Mouse (Mus musculus): ENCODE data around the gene Npat. TPM values are rescaled to one million over a fixed set of nuclear protein-coding genes. Genes with fewer than 3 reads are reported as not detected.

Npat gene
- total and polyA plus RNA-seq, 2 experiments from 2014 or later, result 8.1 to 24.1 TPM

- Histone ChIP-seq H3K9ac (replicated peaks; ENCODE audit: low read length) (peak overlapping the region; percentile 82), H3K4me1 (ENCODE audit: insufficient read depth, low read length) (no peaks in the 10 kb centered on the region; the same call in 1 of the 2 replicates), H3K27ac (peak overlapping the region; percentile 85), H3K36me3 (ENCODE audit: insufficient read depth, low read length) (no peaks in the 10 kb centered on the region), H3K9me3 (ENCODE audit: low read length) (no peaks in the 10 kb centered on the region), H3K27me3 (ENCODE audit: insufficient read depth, low read length) (no peaks in the 10 kb centered on the region), H3K4me3 (ENCODE audit: low read length) (peak overlapping the region; percentile 89), H3K4me2 (ENCODE audit: low read depth, low read length) (peak overlapping the region; percentile 93)
- WGBS, result under 1% methylated on average over 29 of the region's 34 CpGs
- DNase-seq (ENCODE audit: low spot score), result peak; percentile 9
- TF ChIP-seq CTCF (IDR thresholded peaks at IDR 0.05; ENCODE audit: low read depth), result no peak
- peak; percentile 0; the same call in 1 of the 2 replicates for ATAC-seq
These were observed 604 bp downstream of the Npat start for GRCm38 (mm10) chr9:53537336-53537965.

DNA sequence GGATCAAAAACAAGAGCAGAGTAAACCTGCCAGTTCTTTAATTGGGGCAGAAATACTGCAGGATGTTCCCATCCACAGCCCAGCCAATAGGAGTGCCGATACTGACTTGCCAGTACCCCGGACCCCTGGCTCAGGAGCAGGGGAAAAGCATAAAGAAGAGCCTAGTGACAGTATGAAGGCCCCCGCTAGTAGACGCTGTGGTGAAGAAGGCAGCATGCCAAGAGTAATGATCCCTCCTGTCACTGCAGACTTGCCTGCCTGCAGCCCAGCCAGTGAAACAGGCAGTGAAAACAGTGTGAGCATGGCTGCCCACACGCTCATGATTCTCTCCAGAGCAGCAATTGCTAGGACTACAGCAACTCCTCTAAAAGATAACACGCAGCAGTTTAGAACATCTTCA, 33.8 kb downstream of the Npat start:
- Histone ChIP-seq H3K9ac (replicated peaks; ENCODE audit: low read length) (no peak overlapping the region), H3K4me2 (ENCODE audit: low read depth, low read length) (no peak overlapping the region), H3K36me3 (ENCODE audit: insufficient read depth, low read length) (peaks cover 31% of the 10 kb centered on the region), H3K9me3 (ENCODE audit: low read length) (no peaks in the 10 kb centered on the region), H3K4me1 (ENCODE audit: insufficient read depth, low read length) (no peaks in the 10 kb centered on the region), H3K27ac (no peak overlapping the region), H3K27me3 (ENCODE audit: insufficient read depth, low read length) (no peaks in the 10 kb centered on the region), H3K4me3 (ENCODE audit: low read length) (no peak overlapping the region)
- peak; percentile 43 for TF ChIP-seq CTCF (IDR thresholded peaks at IDR 0.05; ENCODE audit: low read depth)
- 69% methylated on average over 6 of the region's 6 CpGs for WGBS
- ATAC-seq (no peak), DNase-seq (ENCODE audit: low spot score) (peak; percentile 30)

DNA sequence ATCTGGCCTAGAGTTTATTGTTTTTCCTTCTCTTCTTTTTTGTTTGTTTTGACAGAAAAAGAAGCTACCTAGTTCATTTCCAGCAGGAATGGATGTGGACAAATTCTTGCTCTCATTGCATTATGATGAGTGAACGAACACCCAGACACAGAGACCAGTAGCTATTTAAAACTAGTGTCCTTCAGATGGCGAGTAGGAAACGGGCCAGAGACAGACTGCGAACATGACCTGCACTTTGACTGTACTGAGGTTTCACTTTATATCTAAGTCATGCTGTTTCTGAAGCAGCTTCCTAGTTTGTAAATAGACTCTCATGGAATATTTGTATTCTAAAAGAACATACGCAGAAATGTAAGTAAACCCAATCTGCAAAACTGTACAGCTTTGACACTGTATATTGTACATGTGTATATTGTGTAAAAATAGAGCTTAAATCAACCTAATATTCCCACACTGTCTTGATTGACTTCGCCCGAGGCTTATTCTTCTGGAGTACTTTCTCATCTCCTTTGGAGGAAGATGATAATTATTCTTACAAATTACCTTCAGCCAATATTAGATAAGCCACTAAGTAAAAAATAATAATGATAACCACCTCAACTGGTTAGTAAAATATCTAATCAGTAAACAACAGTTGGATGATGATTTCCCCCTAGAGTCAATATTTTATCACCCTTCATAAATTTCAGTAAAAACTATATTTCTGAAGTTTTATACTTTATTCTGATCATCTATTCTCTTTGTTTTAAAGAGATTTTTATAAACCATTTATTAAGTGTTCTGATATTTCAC, 35.9 kb downstream of the Npat start:
- DNase-seq (ENCODE audit: low spot score), result no peak
- H3K36me3 ChIP-seq (ENCODE audit: insufficient read depth, low read length), result peaks cover 12% of the 10 kb centered on the region; the same call in 1 of the 2 replicates
- TF ChIP-seq CTCF (IDR thresholded peaks at IDR 0.05; ENCODE audit: low read depth), result no peak
- H3K9me3 ChIP-seq (ENCODE audit: low read length), result no peaks in the 10 kb centered on the region
- H3K27me3 ChIP-seq (ENCODE audit: insufficient read depth, low read length), result no peaks in the 10 kb centered on the region
- no peak overlapping the region for H3K4me2 ChIP-seq (ENCODE audit: low read depth, low read length)
- no peak overlapping the region for H3K27ac ChIP-seq
- no peak overlapping the region for H3K4me3 ChIP-seq (ENCODE audit: low read length)
- no peak overlapping the region for H3K9ac ChIP-seq (replicated peaks; ENCODE audit: low read length)
- no peaks in the 10 kb centered on the region for H3K4me1 ChIP-seq (ENCODE audit: insufficient read depth, low read length)
- 95% methylated on average over 7 of the region's 7 CpGs for WGBS
- ATAC-seq, result no peak

DNA sequence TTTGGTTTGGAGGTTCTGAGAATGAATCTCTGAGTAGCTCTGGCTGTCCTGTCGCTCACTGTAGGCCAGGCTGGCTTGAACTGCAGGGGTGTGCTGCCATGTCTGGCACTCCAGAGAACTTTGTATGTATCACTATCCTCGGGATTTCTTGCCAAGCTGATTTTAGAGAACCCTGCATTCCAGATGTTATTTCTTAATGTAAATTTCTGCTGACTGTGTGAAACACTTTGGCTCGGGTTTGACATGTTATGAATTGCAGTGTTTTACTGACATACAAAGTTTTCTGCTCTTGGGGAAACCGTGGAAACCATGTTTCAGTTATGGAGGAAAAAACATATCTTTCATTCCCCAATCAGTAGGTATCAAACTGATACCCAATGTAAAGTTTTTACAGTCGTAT, 38.9 kb downstream of the Npat start:
- H3K4me2 ChIP-seq (ENCODE audit: low read depth, low read length), result no peak overlapping the region
- TF ChIP-seq CTCF (IDR thresholded peaks at IDR 0.05; ENCODE audit: low read depth), result no peak
- H3K36me3 ChIP-seq (ENCODE audit: insufficient read depth, low read length), result peaks cover 15% of the 10 kb centered on the region
- ATAC-seq (no peak), DNase-seq (ENCODE audit: low spot score) (no peak)
- H3K4me1 ChIP-seq (ENCODE audit: insufficient read depth, low read length), result no peaks in the 10 kb centered on the region
- no peak overlapping the region for H3K4me3 ChIP-seq (ENCODE audit: low read length)
- H3K27ac ChIP-seq, result no peak overlapping the region
- 86% methylated on average over 5 of the region's 5 CpGs for WGBS
- no peaks in the 10 kb centered on the region for H3K9me3 ChIP-seq (ENCODE audit: low read length)
- no peak overlapping the region for H3K9ac ChIP-seq (replicated peaks; ENCODE audit: low read length)
- no peaks in the 10 kb centered on the region for H3K27me3 ChIP-seq (ENCODE audit: insufficient read depth, low read length)

DNA sequence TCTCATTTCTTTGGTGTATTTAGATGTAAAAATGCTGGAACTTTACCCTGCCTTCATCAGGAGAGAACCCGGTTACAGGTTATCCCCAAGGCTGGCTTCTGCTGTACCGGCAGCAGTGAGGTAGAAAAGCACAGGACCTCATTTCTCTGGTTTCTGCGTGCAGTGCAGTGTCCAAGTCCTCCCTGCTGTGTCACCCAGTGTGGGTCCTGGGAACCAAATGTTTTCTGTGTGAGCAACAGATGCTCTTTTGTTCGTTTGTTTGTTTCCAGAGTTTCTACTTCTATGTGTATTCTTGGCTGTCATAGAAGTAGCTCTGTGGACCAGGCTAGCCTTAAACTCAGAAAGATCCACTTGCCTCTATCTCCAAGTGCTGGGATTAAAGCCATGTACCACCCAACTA, 45.0 kb downstream of the Npat start:
- 74% methylated on average over 4 of the region's 4 CpGs for WGBS
- Histone ChIP-seq H3K4me3 (ENCODE audit: low read length) (no peak overlapping the region), H3K4me2 (ENCODE audit: low read depth, low read length) (no peak overlapping the region), H3K27ac (no peak overlapping the region), H3K9ac (replicated peaks; ENCODE audit: low read length) (no peak overlapping the region), H3K36me3 (ENCODE audit: insufficient read depth, low read length) (peaks cover 62% of the 10 kb centered on the region), H3K4me1 (ENCODE audit: insufficient read depth, low read length) (no peaks in the 10 kb centered on the region), H3K9me3 (ENCODE audit: low read length) (no peaks in the 10 kb centered on the region), H3K27me3 (ENCODE audit: insufficient read depth, low read length) (no peaks in the 10 kb centered on the region)
- DNase-seq (ENCODE audit: low spot score) (no peak), ATAC-seq (no peak)
- TF ChIP-seq CTCF (IDR thresholded peaks at IDR 0.05; ENCODE audit: low read depth), result no peak

GRCm38 (mm10) chr9:53594764-53595163, 57.9 kb downstream of the Npat start:
- WGBS, result 6% methylated on average over 3 of the region's 3 CpGs
- peaks cover 32% of the 10 kb centered on the region; the same call in 1 of the 2 replicates for H3K36me3 ChIP-seq (ENCODE audit: insufficient read depth, low read length)
- TF ChIP-seq CTCF (IDR thresholded peaks at IDR 0.05; ENCODE audit: low read depth), result peak; percentile 85
- ATAC-seq (no peak), DNase-seq (ENCODE audit: low spot score) (peak; percentile 74)
- H3K27me3 ChIP-seq (ENCODE audit: insufficient read depth, low read length), result no peaks in the 10 kb centered on the region
- H3K4me2 ChIP-seq (ENCODE audit: low read depth, low read length), result no peak overlapping the region
- no peak overlapping the region for H3K9ac ChIP-seq (replicated peaks; ENCODE audit: low read length)
- H3K4me1 ChIP-seq (ENCODE audit: insufficient read depth, low read length), result no peaks in the 10 kb centered on the region
- H3K27ac ChIP-seq, result no peak overlapping the region
- H3K4me3 ChIP-seq (ENCODE audit: low read length), result no peak overlapping the region
- no peaks in the 10 kb centered on the region for H3K9me3 ChIP-seq (ENCODE audit: low read length)

Measured in hindbrain, postnatal 0 days (tissue).